Mouse (Mus musculus): Measurements from ENCODE around the gene Hspbap1.

- TF ChIP-seq CTCF (IDR thresholded peaks at IDR 0.05) (no peak), POLR2A (IDR thresholded peaks at IDR 0.05; ENCODE audit: insufficient read depth, low read depth, low read length) (no peak), EP300 (IDR thresholded peaks at IDR 0.05; ENCODE audit: insufficient read depth, low read depth, low read length) (no peak)
Observed at GRCm38 (mm10) chr16:35771606-35772005, 1.4 kb downstream of the Hspbap1 start.

Measured in heart, adult 2 months (tissue).